Mouse (Mus musculus) lung, embryonic 15.5 days (tissue): Measurements from ENCODE around the gene Synpo2. TPM values are rescaled to one million over a fixed set of nuclear protein-coding genes. Genes with fewer than 3 reads are reported as not detected.

ENCODE experiments used
- ATAC-seq: fragments of 200-750 bp; cut with Nextera tagmentation; 2 replicates; pipeline ENCODE4 v1.8.0; 2017; ENCODE audit warnings: moderate number of reproducible peaks, borderline replicate concordance; ENCODE audit not compliant: low FRiP score, low TSS enrichment; ENCODE audit errors: extremely low read depth
- H3K27ac ChIP-seq: fragments of 300-500 bp; sonication (generic); 2 replicates; pipeline ENCODE4 v1.5.1; 2015; ENCODE audit warnings: moderate library complexity, mild to moderate bottlenecking, inconsistent platforms
- H3K27me3 ChIP-seq: fragments of 300-500 bp; sonication (generic); 2 replicates; pipeline ENCODE4 v1.6.1; 2015; ENCODE audit warnings: inconsistent platforms
- H3K36me3 ChIP-seq: fragments of 300-500 bp; sonication (generic); 2 replicates; pipeline ENCODE4 v1.6.1; 2015; ENCODE audit warnings: inconsistent platforms
- H3K4me1 ChIP-seq: fragments of 300-500 bp; sonication (generic); 2 replicates; pipeline ENCODE4 v1.6.1; 2015; ENCODE audit warnings: inconsistent platforms
- H3K4me2 ChIP-seq: fragments of 300-500 bp; sonication (generic); 2 replicates; pipeline ENCODE4 v1.6.1; 2015; ENCODE audit warnings: inconsistent platforms, mild to moderate bottlenecking, moderate library complexity
- H3K4me3 ChIP-seq: fragments of 300-500 bp; sonication (generic); 2 replicates; pipeline ENCODE4 v1.5.1; 2015; ENCODE audit warnings: mild to moderate bottlenecking, inconsistent platforms
- H3K9ac ChIP-seq: fragments of 300-500 bp; sonication (generic); 2 replicates; pipeline ENCODE4 v1.6.1; 2015; ENCODE audit warnings: inconsistent platforms
- H3K9me3 ChIP-seq: fragments of 300-500 bp; sonication (generic); 2 replicates; pipeline ENCODE4 v1.6.1; 2016; ENCODE audit warnings: inconsistent platforms
- WGBS: fragments of 180-500 bp; shearing (Covaris S2); methylation state at CpG from one replicate; pipeline ENCODE4 v1.1.7; 2015; 5-methylcytosine and 5-hydroxymethylcytosine counted together
- polyA plus RNA-seq: library from polyadenylated mRNA; unstranded; fragments of >200 nt; fragmentation: Nextera tagmentation; extraction: Ambion mirVana; gene quantifications from 2 replicates; pipeline ENCODE4 v1.2.1, GENCODE M21; 2015

Synpo2 gene
- polyA plus RNA-seq, 1 experiment from 2014 or later: 11.3 TPM

GRCm38 (mm10) chr3:123122151-123123030 is 113.6 kb downstream of the Synpo2 start:
- H3K27ac ChIP-seq: no peak overlapping the region
- no peak overlapping the region for H3K9ac ChIP-seq
- 68% methylated on average over 21 of the region's 21 CpGs for WGBS
- no peak overlapping the region for H3K4me3 ChIP-seq
- no peak overlapping the region for H3K4me2 ChIP-seq
- no peak; the same call in 1 of the 2 replicates for ATAC-seq
- H3K9me3 ChIP-seq: no peaks in the 10 kb centered on the region
- no peaks in the 10 kb centered on the region for H3K27me3 ChIP-seq
- no peaks in the 10 kb centered on the region for H3K36me3 ChIP-seq
- H3K4me1 ChIP-seq: no peaks in the 10 kb centered on the region

- H3K4me3 ChIP-seq: peak overlapping the region; percentile 22; the same call in 1 of the 2 replicates
- H3K36me3 ChIP-seq: no peaks in the 10 kb centered on the region
- no peaks in the 10 kb centered on the region for H3K27me3 ChIP-seq
- no peak overlapping the region for H3K27ac ChIP-seq
- H3K9ac ChIP-seq: no peak overlapping the region
- H3K9me3 ChIP-seq: no peaks in the 10 kb centered on the region
- peak; percentile 67; the same call in 1 of the 2 replicates for ATAC-seq
- peaks cover 7% of the 10 kb centered on the region for H3K4me1 ChIP-seq
- peak overlapping the region; percentile 53 for H3K4me2 ChIP-seq
- 13% methylated on average over 16 of the region's 16 CpGs for WGBS
These were observed 119.0 kb downstream of the Synpo2 start for GRCm38 (mm10) chr3:123116903-123117302.

GRCm38 (mm10) chr3:123115770-123116527 is 120.0 kb downstream of the Synpo2 start:
- H3K27me3 ChIP-seq: no peaks in the 10 kb centered on the region
- H3K4me2 ChIP-seq: peak overlapping the region; percentile 44
- no peak for ATAC-seq
- H3K36me3 ChIP-seq: no peaks in the 10 kb centered on the region
- H3K9ac ChIP-seq: no peak overlapping the region
- no peaks in the 10 kb centered on the region for H3K9me3 ChIP-seq
- 16% methylated on average over 15 of the region's 15 CpGs for WGBS
- H3K4me1 ChIP-seq: peaks cover 7% of the 10 kb centered on the region
- H3K4me3 ChIP-seq: no peak overlapping the region
- H3K27ac ChIP-seq: no peak overlapping the region; the same call in 1 of the 2 replicates

GRCm38 (mm10) chr3:123114001-123114635 is 121.8 kb downstream of the Synpo2 start:
- no peaks in the 10 kb centered on the region for H3K27me3 ChIP-seq
- H3K36me3 ChIP-seq: no peaks in the 10 kb centered on the region
- no peak overlapping the region for H3K4me3 ChIP-seq
- no peak overlapping the region for H3K9ac ChIP-seq
- peaks cover 7% of the 10 kb centered on the region for H3K4me1 ChIP-seq
- no peak overlapping the region for H3K27ac ChIP-seq
- WGBS: 89% methylated on average over 21 of the region's 21 CpGs
- H3K9me3 ChIP-seq: no peaks in the 10 kb centered on the region
- no peak for ATAC-seq
- no peak overlapping the region for H3K4me2 ChIP-seq

GRCm38 (mm10) chr3:123112781-123113180 is 123.2 kb downstream of the Synpo2 start:
- no peaks in the 10 kb centered on the region for H3K9me3 ChIP-seq
- H3K9ac ChIP-seq: no peak overlapping the region
- no peak overlapping the region for H3K4me2 ChIP-seq
- no peak overlapping the region for H3K4me3 ChIP-seq
- no peaks in the 10 kb centered on the region for H3K36me3 ChIP-seq
- no peak overlapping the region for H3K27ac ChIP-seq
- ATAC-seq: no peak
- peaks cover 16% of the 10 kb centered on the region for H3K4me1 ChIP-seq
- H3K27me3 ChIP-seq: no peaks in the 10 kb centered on the region
- WGBS: 82% methylated on average over 11 of the region's 11 CpGs

GRCm38 (mm10) chr3:123111071-123111711 is 124.8 kb downstream of the Synpo2 start:
- Histone ChIP-seq H3K9me3 (no peaks in the 10 kb centered on the region), H3K27ac (no peak overlapping the region), H3K4me2 (no peak overlapping the region), H3K4me1 (peaks cover 25% of the 10 kb centered on the region), H3K36me3 (no peaks in the 10 kb centered on the region), H3K4me3 (no peak overlapping the region), H3K27me3 (no peaks in the 10 kb centered on the region), H3K9ac (no peak overlapping the region)
- ATAC-seq: no peak
- WGBS: 87% methylated on average over 10 of the region's 10 CpGs

- H3K27me3 ChIP-seq: no peaks in the 10 kb centered on the region
- no peaks in the 10 kb centered on the region for H3K36me3 ChIP-seq
- no peaks in the 10 kb centered on the region for H3K9me3 ChIP-seq
- H3K27ac ChIP-seq: peak overlapping the region; percentile 49
- peaks cover 20% of the 10 kb centered on the region for H3K4me1 ChIP-seq
- H3K4me3 ChIP-seq: no peak overlapping the region
- H3K9ac ChIP-seq: no peak overlapping the region
- peak overlapping the region; percentile 34 for H3K4me2 ChIP-seq
- ATAC-seq: peak; percentile 37; the same call in 1 of the 2 replicates
- 32% methylated on average over 14 of the region's 14 CpGs for WGBS
These were observed 128.0 kb downstream of the Synpo2 start for GRCm38 (mm10) chr3:123107830-123108549.

GRCm38 (mm10) chr3:123104325-123104724 is 131.6 kb downstream of the Synpo2 start:
- peaks cover 20% of the 10 kb centered on the region for H3K4me1 ChIP-seq
- no peak overlapping the region for H3K9ac ChIP-seq
- H3K27ac ChIP-seq: no peak overlapping the region
- 76% methylated on average over 6 of the region's 6 CpGs for WGBS
- H3K9me3 ChIP-seq: no peaks in the 10 kb centered on the region
- no peak overlapping the region for H3K4me2 ChIP-seq
- no peaks in the 10 kb centered on the region for H3K36me3 ChIP-seq
- no peaks in the 10 kb centered on the region for H3K27me3 ChIP-seq
- no peak for ATAC-seq
- no peak overlapping the region for H3K4me3 ChIP-seq

- Histone ChIP-seq H3K9me3 (no peaks in the 10 kb centered on the region), H3K27me3 (no peaks in the 10 kb centered on the region), H3K4me1 (peaks cover 15% of the 10 kb centered on the region), H3K27ac (no peak overlapping the region), H3K4me2 (no peak overlapping the region), H3K9ac (no peak overlapping the region), H3K4me3 (no peak overlapping the region), H3K36me3 (no peaks in the 10 kb centered on the region)
- peak; percentile 72; the same call in 1 of the 2 replicates for ATAC-seq
- 23% methylated on average over 13 of the region's 13 CpGs for WGBS
These were observed 132.6 kb downstream of the Synpo2 start for GRCm38 (mm10) chr3:123103151-123103860.

GRCm38 (mm10) chr3:123101761-123102160 is 134.2 kb downstream of the Synpo2 start:
- Histone ChIP-seq H3K36me3 (no peaks in the 10 kb centered on the region), H3K27me3 (no peaks in the 10 kb centered on the region), H3K4me3 (no peak overlapping the region), H3K9ac (no peak overlapping the region), H3K4me2 (no peak overlapping the region), H3K9me3 (no peaks in the 10 kb centered on the region), H3K27ac (no peak overlapping the region), H3K4me1 (peaks cover 1% of the 10 kb centered on the region; the same call in 1 of the 2 replicates)
- 89% methylated on average over 2 of the region's 2 CpGs for WGBS
- no peak for ATAC-seq
